Mouse (Mus musculus) olfactory bulb, adult 2 months (tissue): Measurements from ENCODE around the gene Por. TPM values are rescaled to one million over a fixed set of nuclear protein-coding genes. Genes with fewer than 3 reads are reported as not detected.
A peak's percentile ranks its signal among the peaks of the same experiment; 100 is the strongest.

Source experiments
- H3K27ac ChIP-seq: fragments of 200-500 bp; 2 replicates; pipeline ENCODE4 v1.5.1; 2012; ENCODE audit warnings: low read depth, low read length; ENCODE audit not compliant: insufficient read depth
- H3K4me1 ChIP-seq: fragments of 200-500 bp; 2 replicates; pipeline ENCODE4 v1.6.1; 2012; ENCODE audit warnings: low read length; ENCODE audit not compliant: control insufficient read depth, insufficient read depth
- H3K4me3 ChIP-seq: fragments of 200-500 bp; 2 replicates; pipeline ENCODE4 v1.5.1; 2012; ENCODE audit warnings: mild to moderate bottlenecking, low read depth, low read length, moderate library complexity; ENCODE audit not compliant: insufficient read depth
- CTCF ChIP-seq: fragments of 200-500 bp; IDR thresholded peaks from 2 replicates; pipeline ENCODE4 v1.5.1; 2012; ENCODE audit warnings: low read depth, mild to moderate bottlenecking, low read length, moderate library complexity; ENCODE audit not compliant: insufficient read depth
- POLR2A ChIP-seq: fragments of 200-500 bp; IDR thresholded peaks from 2 replicates; pipeline ENCODE4 v1.6.1; 2012; ENCODE audit warnings: mild to moderate bottlenecking, low read depth, low read length, moderate library complexity; ENCODE audit not compliant: insufficient read depth
- WGBS: fragments of 180-500 bp; shearing (Covaris S2); methylation state at CpG from one replicate; pipeline ENCODE4 v1.1.7; 2018; 5-methylcytosine and 5-hydroxymethylcytosine counted together
- polyA plus RNA-seq: library from polyadenylated mRNA; stranded (reverse); fragments of >200 nt; gene quantifications from 2 replicates; pipeline ENCODE4 v1.2.4, GENCODE M21; 2012; ENCODE audit warnings: low replicate concordance; ENCODE audit not compliant: missing spikeins, insufficient read depth, insufficient read length

Gene Por
- polyA plus RNA-seq, 1 experiment: not detected

- peaks cover 11% of the 10 kb centered on the region for H3K4me1 ChIP-seq
- H3K27ac ChIP-seq: no peak overlapping the region
- WGBS: 63% methylated on average over 2 of the region's 2 CpGs
- no peak overlapping the region for H3K4me3 ChIP-seq
- TF ChIP-seq POLR2A (no peak), CTCF (no peak)
Observed at GRCm38 (mm10) chr5:135670881-135671280, 1.0 kb downstream of the Por start.

GRCm38 (mm10) chr5:135672509-135672908 is 2.7 kb downstream of the Por start:
- H3K4me3 ChIP-seq: no peak overlapping the region
- H3K27ac ChIP-seq: no peak overlapping the region
- TF ChIP-seq POLR2A (no peak), CTCF (no peak)
- 70% methylated on average over 4 of the region's 4 CpGs for WGBS
- H3K4me1 ChIP-seq: peaks cover 11% of the 10 kb centered on the region

DNA sequence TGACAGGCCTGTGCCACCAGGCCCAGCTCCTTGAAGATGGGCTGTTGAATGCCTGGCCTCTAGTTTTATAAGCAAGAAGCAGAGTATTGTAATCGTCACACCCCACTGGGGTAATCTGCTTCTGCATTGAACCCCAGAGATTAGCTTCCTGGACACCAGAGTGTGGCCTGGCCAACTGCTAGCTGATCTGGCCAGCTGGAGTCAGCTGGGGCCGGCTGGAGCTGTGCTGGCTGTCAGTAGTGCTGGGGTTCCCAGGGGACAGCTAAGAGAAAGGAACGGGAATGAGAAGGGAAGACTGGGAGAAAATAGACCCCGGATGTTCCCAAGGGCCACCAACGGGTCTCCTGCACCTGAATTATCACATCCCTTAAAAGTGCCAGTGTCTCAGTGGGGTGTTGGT is 3.1 kb downstream of the Por start:
- TF ChIP-seq CTCF (no peak), POLR2A (no peak)
- Histone ChIP-seq H3K4me3 (no peak overlapping the region), H3K27ac (no peak overlapping the region), H3K4me1 (peaks cover 11% of the 10 kb centered on the region)
- 66% methylated on average over 5 of the region's 5 CpGs for WGBS

GRCm38 (mm10) chr5:135674349-135674775 is 4.5 kb downstream of the Por start:
- no peak overlapping the region for H3K4me3 ChIP-seq
- peaks cover 11% of the 10 kb centered on the region for H3K4me1 ChIP-seq
- H3K27ac ChIP-seq: peak overlapping the region; percentile 77
- 36% methylated on average over 3 of the region's 3 CpGs for WGBS
- no peak for TF ChIP-seq CTCF
- no peak for TF ChIP-seq POLR2A

DNA sequence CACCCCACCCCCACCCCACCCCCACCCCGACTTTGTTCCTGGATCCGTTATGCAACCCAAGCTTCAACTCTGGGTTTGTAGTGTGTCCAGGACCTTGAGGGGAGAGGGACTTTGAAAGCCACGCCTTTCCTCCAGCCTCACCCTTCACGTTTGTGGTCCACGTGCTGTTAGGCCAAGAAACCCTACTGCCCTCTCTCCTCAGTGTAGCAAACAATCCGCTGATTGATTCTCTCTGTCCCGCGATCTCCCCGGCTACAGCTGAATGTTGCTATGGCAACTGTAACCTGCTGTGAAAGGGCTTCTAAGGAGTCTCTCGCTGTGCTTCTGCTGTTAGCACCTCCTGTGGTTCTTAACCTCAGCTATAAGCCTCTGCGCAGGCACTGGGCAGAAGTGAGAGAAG is 5.0 kb downstream of the Por start:
- peak overlapping the region; percentile 39 for H3K27ac ChIP-seq
- 1% methylated on average over 11 of the region's 11 CpGs for WGBS
- H3K4me3 ChIP-seq: peak overlapping the region; percentile 19

GRCm38 (mm10) chr5:135676696-135677095 is 6.9 kb downstream of the Por start:
- 93% methylated on average over 3 of the region's 3 CpGs for WGBS
- Histone ChIP-seq H3K27ac (no peak overlapping the region), H3K4me3 (no peak overlapping the region), H3K4me1 (peaks cover 11% of the 10 kb centered on the region)
- TF ChIP-seq POLR2A (no peak), CTCF (no peak)

More for the DNA sequence above, 5.0 kb downstream of the Por start:
- TF ChIP-seq CTCF (no peak), POLR2A (no peak)
- H3K4me1 ChIP-seq: peaks cover 11% of the 10 kb centered on the region

- H3K27ac ChIP-seq: no peak overlapping the region
- 82% methylated on average over 2 of the region's 2 CpGs for WGBS
- H3K4me3 ChIP-seq: no peak overlapping the region
- TF ChIP-seq POLR2A (no peak), CTCF (no peak)
- peaks cover 11% of the 10 kb centered on the region for H3K4me1 ChIP-seq
Observed at GRCm38 (mm10) chr5:135677251-135677650, 7.4 kb downstream of the Por start.

GRCm38 (mm10) chr5:135678481-135678880 is 8.6 kb downstream of the Por start:
- 94% methylated on average over 6 of the region's 6 CpGs for WGBS

DNA sequence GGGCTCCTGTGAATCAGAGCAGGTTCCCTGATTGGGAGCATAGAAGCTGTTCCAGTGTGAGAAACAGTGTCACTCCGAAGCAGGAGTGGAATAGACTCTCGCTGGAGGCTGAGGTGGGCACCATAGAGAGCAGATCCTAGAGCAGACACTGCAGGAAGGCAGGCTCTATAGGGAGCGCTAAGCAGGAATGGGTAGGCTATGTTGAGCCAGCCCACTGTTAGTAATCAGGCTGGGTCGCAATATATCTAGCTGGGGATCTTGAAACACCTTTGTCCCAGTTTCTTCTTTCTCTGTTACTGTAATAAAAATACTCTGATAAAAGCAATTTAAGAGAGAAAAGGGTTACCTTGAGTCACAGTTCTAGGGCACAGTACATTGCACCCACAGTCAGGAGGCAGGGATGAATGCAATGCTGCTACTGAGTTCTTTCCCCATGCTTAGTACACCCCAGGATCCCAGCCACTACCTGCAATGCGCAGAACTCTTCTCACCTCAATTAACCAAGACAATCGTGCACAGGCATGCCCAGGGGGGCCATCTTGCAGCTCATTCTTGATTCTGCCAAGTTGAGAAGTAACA is 11.2 kb downstream of the Por start:
- 80% methylated on average over 6 of the region's 6 CpGs for WGBS
- H3K4me3 ChIP-seq: no peak overlapping the region
- H3K27ac ChIP-seq: no peak overlapping the region
- TF ChIP-seq CTCF (no peak), POLR2A (no peak)
- H3K4me1 ChIP-seq: no peaks in the 10 kb centered on the region

More at GRCm38 (mm10) chr5:135678481-135678880, 8.6 kb downstream of the Por start:
- Histone ChIP-seq H3K4me3 (no peak overlapping the region), H3K27ac (no peak overlapping the region), H3K4me1 (peaks cover 11% of the 10 kb centered on the region)
- TF ChIP-seq POLR2A (no peak), CTCF (no peak)

DNA sequence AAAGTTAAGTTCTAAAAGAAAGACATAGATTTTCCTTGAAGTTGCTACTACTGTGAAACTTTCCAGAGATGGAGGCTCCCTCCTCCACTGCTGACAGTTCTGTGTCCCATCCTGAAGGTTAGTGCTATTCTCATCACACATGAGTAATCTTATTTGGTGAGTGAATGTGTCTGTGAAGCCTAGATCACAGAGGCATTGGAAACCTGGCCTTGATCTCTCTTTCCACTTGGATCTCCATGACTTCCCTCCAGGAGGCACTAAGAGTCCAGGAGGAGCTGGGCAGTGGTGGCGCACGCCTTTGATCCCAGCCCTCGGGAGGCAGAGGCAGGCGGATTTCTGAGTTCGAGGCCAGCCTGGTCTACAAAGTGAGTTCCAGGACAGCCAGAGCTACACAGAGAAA is 12.2 kb downstream of the Por start:
- WGBS: 87% methylated on average over 5 of the region's 5 CpGs
- Histone ChIP-seq H3K4me1 (no peaks in the 10 kb centered on the region), H3K27ac (no peak overlapping the region), H3K4me3 (no peak overlapping the region)
- TF ChIP-seq POLR2A (no peak), CTCF (no peak)
